Mouse (Mus musculus): ENCODE data around the gene Nobox.

Nobox gene

DNA sequence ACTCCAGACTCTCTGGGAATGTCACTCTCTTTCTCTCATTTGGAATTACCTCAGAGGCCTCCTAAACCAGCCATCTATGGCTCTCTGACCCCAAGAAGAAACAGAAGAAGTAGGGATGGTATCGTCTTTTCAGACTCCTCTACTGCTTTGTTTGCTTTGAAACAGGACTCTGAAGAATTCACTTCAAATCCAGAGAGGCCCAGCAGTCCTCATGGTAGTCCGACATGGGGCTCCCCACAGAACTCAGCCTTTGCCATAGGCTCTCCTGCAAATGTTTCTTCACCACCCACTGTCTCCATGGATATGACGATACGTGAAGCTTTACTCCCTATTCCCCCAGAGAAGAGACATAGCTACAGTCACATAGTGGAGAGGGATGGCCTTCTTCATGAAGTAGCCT, 35.2 kb downstream of the Nobox start:
- no peak for DNase-seq (ENCODE audit: low spot score in 2 of 2)

GRCm38 (mm10) chr6:43272597-43272996, 36.8 kb downstream of the Nobox start:
- DNase-seq (ENCODE audit: low spot score in 2 of 2): peak; percentile 17 to 54

GRCm38 (mm10) chr6:43266356-43266755, 43.0 kb downstream of the Nobox start:
- DNase-seq (ENCODE audit: low spot score in 2 of 2): peak; percentile 30 to 31

GRCm38 (mm10) chr6:43265363-43266041, 43.9 kb downstream of the Nobox start, which contains the start of gene Arhgef5:
Gene Arhgef5, plus strand, starts transcription at chr6:43265582.
- DNase-seq (ENCODE audit: low spot score in 2 of 2): peak; percentile 41 to 71

- DNase-seq (ENCODE audit: low spot score in 2 of 2): peak; percentile 8 to 26
These were observed 48.6 kb downstream of the Nobox start for GRCm38 (mm10) chr6:43260756-43261155.

DNA sequence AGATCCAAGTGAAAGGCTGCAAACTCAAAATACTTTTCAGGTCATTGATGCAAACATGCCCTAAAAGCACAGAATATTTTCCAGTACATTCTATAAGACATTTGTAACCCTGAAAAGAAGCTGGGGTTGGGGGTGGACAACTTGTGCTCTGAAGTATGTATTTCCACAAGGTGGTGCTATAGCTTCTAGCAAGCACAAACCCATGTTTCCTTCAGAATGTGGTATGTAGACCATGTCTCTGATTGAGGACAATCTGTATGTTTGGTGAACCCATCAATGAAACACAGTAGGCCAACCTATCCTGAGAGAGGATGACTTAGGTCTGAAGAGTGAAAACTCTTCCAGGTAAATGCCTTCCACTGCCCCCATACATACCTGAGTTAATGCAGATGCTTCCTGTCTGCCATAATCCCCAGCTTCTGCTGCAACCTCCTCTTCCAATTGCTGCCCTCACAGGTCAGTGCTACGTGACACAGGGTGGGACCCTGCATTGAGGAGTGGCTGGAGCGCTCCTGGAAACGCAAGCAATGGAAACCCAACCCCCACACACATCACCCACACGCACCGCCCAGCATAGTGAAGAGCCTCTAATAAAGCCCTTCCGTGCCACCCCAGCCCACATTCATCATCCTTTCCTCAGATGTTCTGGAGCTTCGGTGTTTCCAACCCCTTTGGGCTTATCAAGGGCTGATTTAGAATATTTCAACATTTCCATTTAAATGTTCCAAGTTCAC, 55.0 kb downstream of the Nobox start:
- DNase-seq (ENCODE audit: low spot score in 2 of 2): peak in 1 of 2 experiments; percentile 7
